ENCODE assay signal across 8 mouse cellular contexts in the genomic region with DNA sequence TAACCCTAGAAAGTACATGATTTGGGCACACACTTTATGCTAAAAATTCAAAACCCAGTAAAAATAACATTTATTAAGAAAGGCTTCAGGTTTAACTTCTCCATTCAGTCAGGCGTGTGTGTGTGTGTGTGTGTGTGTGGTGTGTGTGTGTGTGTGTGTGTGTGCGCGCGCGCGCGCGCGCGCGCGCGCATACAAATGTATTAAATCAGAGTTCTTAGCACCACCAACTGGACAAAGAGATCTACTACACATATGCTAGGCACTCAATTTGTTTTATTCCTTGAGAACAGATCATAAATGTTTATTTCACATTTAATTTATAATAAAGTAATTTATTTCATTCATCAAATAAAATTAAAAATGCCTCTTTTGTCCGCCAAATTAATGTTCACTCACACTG. TPM values are rescaled to one million over a fixed set of nuclear protein-coding genes. Genes with fewer than 3 reads are reported as not detected.
DNase-seq lines count a peak whose midpoint lies in the region; ATAC-seq and TF ChIP-seq lines count a peak whose summit lies in the region.

No protein-coding gene starts in this region.

- H3K4me1 ChIP-seq in lung, embryonic 14.5 days (ENCODE audit: insufficient read depth) = no peaks in the 10 kb centered on the region
- no peaks in the 10 kb centered on the region for H3K4me1 ChIP-seq in E14TG2a.4 (replicated peaks; ENCODE audit: low read depth, low read length)

- H3K27ac ChIP-seq in gastrocnemius, adult 2 months = no peak overlapping the region
- no peak overlapping the region for H3K27ac ChIP-seq in lung, embryonic 14.5 days (ENCODE audit: low read depth)

- no peak overlapping the region for H3K4me2 ChIP-seq in lung, embryonic 14.5 days

- no peaks in the 10 kb centered on the region for H3K9me3 ChIP-seq in lung, embryonic 14.5 days (ENCODE audit: low read depth, low read length)
- no peaks in the 10 kb centered on the region for H3K9me3 ChIP-seq in E14TG2a.4 (ENCODE audit: low read length)

- no peaks in the 10 kb centered on the region for H3K27me3 ChIP-seq in lung, embryonic 14.5 days (ENCODE audit: insufficient read depth, low read length)
- no peaks in the 10 kb centered on the region for H3K27me3 ChIP-seq in E14TG2a.4 (ENCODE audit: insufficient read depth, low read length)

- intact Hi-C loops in gastrocnemius, adult 2 months (cut with DNase I) = loop anchor here (2.0 to 10.0 kb wide), 6 partner anchors 114 to 742 kb away; a partner anchor contains a TSS

- H3K9ac ChIP-seq in lung, embryonic 14.5 days = no peak overlapping the region

- 87% methylated on average over 14 of the region's 14 CpGs for WGBS in lung, embryonic 14.5 days

- ATAC-seq in lung, embryonic 14.5 days (ENCODE audit: insufficient read depth) = no peak

- no peak overlapping the region for H3K4me3 ChIP-seq in gastrocnemius, adult 2 months
- H3K4me3 ChIP-seq in lung, embryonic 14.5 days (ENCODE audit: low read depth, low read length) = no peak overlapping the region
- H3K4me3 ChIP-seq in E14TG2a.4 (replicated peaks; ENCODE audit: low read length) = no peak overlapping the region

- peak; percentile 65 for TF ChIP-seq CTCF in gastrocnemius, adult 2 months (IDR thresholded peaks at IDR 0.05)
- 0 out of 2 replicates have a peak, but pooled peaks have one; percentile 8 for TF ChIP-seq CTCF in lung, embryonic 14.5 days (IDR thresholded peaks at IDR 0.05; ENCODE audit: low read depth)
- TF ChIP-seq CTCF in E14TG2a.4 (conservative IDR thresholded peaks at IDR 0.05; ENCODE audit: low read length) = peak; percentile 19; the same call in 1 of the 2 replicates

- H3K36me3 ChIP-seq in lung, embryonic 14.5 days (ENCODE audit: insufficient read depth) = no peaks in the 10 kb centered on the region
- H3K36me3 ChIP-seq in E14TG2a.4 (ENCODE audit: insufficient read depth, low read length) = 0 out of 2 replicates have a peak, but pooled peaks cover 1% of the 10 kb centered on the region

- no peak for DNase-seq in gastrocnemius, adult 2 months
- no peak for DNase-seq in gastrocnemius, postnatal 10 days
- peak; percentile 52 for DNase-seq in lung, embryonic 14.5 days
- DNase-seq in lung, postnatal 25 days (ENCODE audit: low spot score) = no peak
- peak; percentile 25 for DNase-seq in mesoderm, embryonic 11.5 days (ENCODE audit: low read depth, low spot score)
- no peak for DNase-seq in liver
- DNase-seq in heart, adult 9 months (ENCODE audit: low spot score in 2 of 2) = no peak

RNA-seq across cellular contexts. Expression of a gene that starts 45.5 kb away (rescaled TPM):
- not detected for total RNA-seq in gastrocnemius, adult 2 months (2021)
- 1 to 10 TPM in 1 of 2 experiments, under 1 TPM in 1; 0.84 to 1.7 TPM for total RNA-seq in gastrocnemius, postnatal 10 days (2021)
- polyA plus RNA-seq in lung, embryonic 14.5 days (2014; fragmentation: Nextera tagmentation; extraction: Ambion mirVana) = 22.1 and 22.8 TPM in 2 replicates

RNA-seq across cellular contexts. Expression of a gene that starts 45.6 kb away (rescaled TPM):
- 1 to 10 TPM; 3.6 to 6.6 TPM for total RNA-seq in gastrocnemius, adult 2 months (2021)
- total RNA-seq in gastrocnemius, postnatal 10 days (2021) = 10 to 100 TPM in 1 of 2 experiments, 1 to 10 TPM in 1; 7.8 to 11.9 TPM
- polyA plus RNA-seq in lung, embryonic 14.5 days (2014; fragmentation: Nextera tagmentation; extraction: Ambion mirVana) = 74.8 and 82.9 TPM in 2 replicates

Comparison
In these comparisons a context has a peak if more than half of its experiments do, and no peak if none do; other contexts are left out.
1. DNase-seq: peak in lung, embryonic 14.5 days (single experiment) and mesoderm, embryonic 11.5 days (single experiment); none in gastrocnemius, adult 2 months (single experiment), gastrocnemius, postnatal 10 days (single experiment), lung, postnatal 25 days (single experiment), liver (single experiment) and heart, adult 9 months (0 of 2).
2. CTCF ChIP-seq: peak in every context shown above with its lines; median percentile 65 in gastrocnemius, adult 2 months; 19 in E14TG2a.4; 8 in lung, embryonic 14.5 days.